Mouse (Mus musculus): Measurements from ENCODE around the gene Pdlim7. TPM values are rescaled to one million over a fixed set of nuclear protein-coding genes. Genes with fewer than 3 reads are reported as not detected.

Pdlim7 gene
- polyA plus RNA-seq, 1 experiment from 2014 or later, result 221 TPM

Small RNA genes within 50 kb of the gene (microRNA-seq; reads per million reads assigned to microRNA genes)
- not detected for gene Mir6943
- gene Mir6944, result 13.4 reads per million, percentile 29 among the genes with 10 or more reads in this experiment
- gene Mir6945, result 5.3 reads per million, percentile 19 among the genes with 10 or more reads in this experiment

Other genes starting within 250 kb of the Pdlim7 start
- gene Prelid1, start 193.2 kb downstream of the Pdlim7 start, polyA plus RNA-seq (2015; fragmentation: Nextera tagmentation; extraction: Ambion mirVana), result 285 and 333 TPM in 2 replicates
- 63.9 and 74.2 TPM in 2 replicates for gene Rab24, start 191.7 kb downstream of the Pdlim7 start, polyA plus RNA-seq (2015; fragmentation: Nextera tagmentation; extraction: Ambion mirVana)
- 21.8 and 28.7 TPM in 2 replicates for gene Mxd3, start 183.9 kb downstream of the Pdlim7 start, polyA plus RNA-seq (2015; fragmentation: Nextera tagmentation; extraction: Ambion mirVana)
- gene Lman2, start 150.9 kb downstream of the Pdlim7 start, polyA plus RNA-seq (2015; fragmentation: Nextera tagmentation; extraction: Ambion mirVana), result 71.6 and 88.3 TPM in 2 replicates
- 0.42 and 1.9 TPM in 2 replicates for gene Rgs14, start 143.9 kb downstream of the Pdlim7 start, polyA plus RNA-seq (2015; fragmentation: Nextera tagmentation; extraction: Ambion mirVana)
- not detected in 2 replicates for gene Slc34a1, start 115.5 kb downstream of the Pdlim7 start, polyA plus RNA-seq (2015; fragmentation: Nextera tagmentation; extraction: Ambion mirVana)
- not detected in 2 replicates for gene Pfn3, start 98.4 kb downstream of the Pdlim7 start, polyA plus RNA-seq (2015; fragmentation: Nextera tagmentation; extraction: Ambion mirVana)
- 0.10 and 1.2 TPM in 2 replicates for gene F12, start 86.9 kb downstream of the Pdlim7 start, polyA plus RNA-seq (2015; fragmentation: Nextera tagmentation; extraction: Ambion mirVana)
- gene Grk6, start 68.6 kb downstream of the Pdlim7 start, polyA plus RNA-seq (2015; fragmentation: Nextera tagmentation; extraction: Ambion mirVana), result 15.5 and 24.7 TPM in 2 replicates
- 0.18 and 0.30 TPM in 2 replicates for gene Prr7, start 49.4 kb downstream of the Pdlim7 start, polyA plus RNA-seq (2015; fragmentation: Nextera tagmentation; extraction: Ambion mirVana)
- 60.1 and 77.2 TPM in 2 replicates for gene Dbn1, start 25.6 kb downstream of the Pdlim7 start, polyA plus RNA-seq (2015; fragmentation: Nextera tagmentation; extraction: Ambion mirVana)
- 1.3 and 3.0 TPM in 2 replicates for gene Dok3, start 15.6 kb upstream of the Pdlim7 start, polyA plus RNA-seq (2015; fragmentation: Nextera tagmentation; extraction: Ambion mirVana)
- gene Ddx41, start 23.0 kb upstream of the Pdlim7 start, polyA plus RNA-seq (2015; fragmentation: Nextera tagmentation; extraction: Ambion mirVana), result 23.6 and 34.7 TPM in 2 replicates
- gene Fam193b, start 57.4 kb upstream of the Pdlim7 start, polyA plus RNA-seq (2015; fragmentation: Nextera tagmentation; extraction: Ambion mirVana), result 17.1 and 22.6 TPM in 2 replicates
- gene Tmed9, start 60.1 kb upstream of the Pdlim7 start, polyA plus RNA-seq (2015; fragmentation: Nextera tagmentation; extraction: Ambion mirVana), result 103 TPM in 2 replicates
- 16.5 and 23.4 TPM in 2 replicates for gene B4galt7, start 86.2 kb upstream of the Pdlim7 start, polyA plus RNA-seq (2015; fragmentation: Nextera tagmentation; extraction: Ambion mirVana)
- 37.9 and 38.2 TPM in 2 replicates for gene Caml, start 109.3 kb upstream of the Pdlim7 start, polyA plus RNA-seq (2015; fragmentation: Nextera tagmentation; extraction: Ambion mirVana)
- 16.7 and 20.4 TPM in 2 replicates for gene Ddx46, start 121.4 kb upstream of the Pdlim7 start, polyA plus RNA-seq (2015; fragmentation: Nextera tagmentation; extraction: Ambion mirVana)
- gene B230219D22Rik, start 179.4 kb upstream of the Pdlim7 start, polyA plus RNA-seq (2015; fragmentation: Nextera tagmentation; extraction: Ambion mirVana), result 50.5 and 54.9 TPM in 2 replicates
- 60.7 and 69.1 TPM in 2 replicates for gene Txndc15, start 201.0 kb upstream of the Pdlim7 start, polyA plus RNA-seq (2015; fragmentation: Nextera tagmentation; extraction: Ambion mirVana)
- gene Pcbd2, start 213.7 kb upstream of the Pdlim7 start, polyA plus RNA-seq (2015; fragmentation: Nextera tagmentation; extraction: Ambion mirVana), result 49.9 and 55.7 TPM in 2 replicates

All from heart, embryonic 15.5 days (tissue).